Mouse (Mus musculus) forebrain, embryonic 16.5 days (tissue): ENCODE measurements around the gene Scn4a. TPM values are rescaled to one million over a fixed set of nuclear protein-coding genes. Genes with fewer than 3 reads are reported as not detected.
"Not testable (repeated sequence)": the region's sequence is repeated elsewhere in the genome, so short reads cannot be mapped to it uniquely, and the experiment has no call there.

Source experiments
- ATAC-seq: fragments of 200-750 bp; cut with Nextera tagmentation; 2 replicates; pipeline ENCODE4 v1.8.0; 2017; ENCODE audit warnings: mild to moderate bottlenecking, moderate library complexity
- H3K27ac ChIP-seq: fragments of 300-500 bp; sonication (generic); 2 replicates; pipeline ENCODE4 v1.5.1; 2014; ENCODE audit warnings: low read length, control low read depth
- H3K27me3 ChIP-seq: fragments of 300-500 bp; sonication (generic); replicated peaks from 2 replicates; pipeline ENCODE4 v1.6.1; 2014; ENCODE audit warnings: low read length; ENCODE audit not compliant: control insufficient read depth, insufficient read depth
- H3K36me3 ChIP-seq: fragments of 300-500 bp; sonication (generic); 2 replicates; pipeline ENCODE4 v1.6.1; 2014; ENCODE audit not compliant: control insufficient read depth, insufficient read depth
- H3K4me1 ChIP-seq: fragments of 300-500 bp; sonication (generic); replicated peaks from 2 replicates; pipeline ENCODE4 v1.6.1; 2014; ENCODE audit warnings: low read length; ENCODE audit not compliant: control insufficient read depth, insufficient read depth
- H3K4me2 ChIP-seq: fragments of 300-500 bp; sonication (generic); 2 replicates; pipeline ENCODE4 v1.6.1; 2014; ENCODE audit warnings: mild to moderate bottlenecking, low read length, control low read depth
- H3K4me3 ChIP-seq: fragments of 300-500 bp; sonication (generic); replicated peaks from 2 replicates; pipeline ENCODE4 v1.5.1; 2014; ENCODE audit warnings: mild to moderate bottlenecking, low read length, control low read depth
- H3K9ac ChIP-seq: fragments of 300-500 bp; sonication (generic); replicated peaks from 2 replicates; pipeline ENCODE4 v1.6.1; 2014; ENCODE audit warnings: low read depth, low read length, control low read depth
- H3K9me3 ChIP-seq: fragments of 300-500 bp; sonication (generic); 2 replicates; pipeline ENCODE4 v1.6.1; 2016; ENCODE audit warnings: low read length; ENCODE audit not compliant: control insufficient read depth
- WGBS: fragments of 180-500 bp; shearing (Covaris S2); extraction: QIAGEN DNeasy Blood & Tissue Kit; methylation state at CpG from one replicate; pipeline ENCODE4 v1.1.7; 2014; 5-methylcytosine and 5-hydroxymethylcytosine counted together
- polyA plus RNA-seq: library from polyadenylated mRNA; unstranded; fragments of >200 nt; fragmentation: Nextera tagmentation; extraction: Ambion mirVana; gene quantifications from 2 replicates; pipeline ENCODE4 v1.2.1, GENCODE M21; 2015

The Scn4a gene
- polyA plus RNA-seq, 1 experiment from 2014 or later, result 0.03 TPM

DNA sequence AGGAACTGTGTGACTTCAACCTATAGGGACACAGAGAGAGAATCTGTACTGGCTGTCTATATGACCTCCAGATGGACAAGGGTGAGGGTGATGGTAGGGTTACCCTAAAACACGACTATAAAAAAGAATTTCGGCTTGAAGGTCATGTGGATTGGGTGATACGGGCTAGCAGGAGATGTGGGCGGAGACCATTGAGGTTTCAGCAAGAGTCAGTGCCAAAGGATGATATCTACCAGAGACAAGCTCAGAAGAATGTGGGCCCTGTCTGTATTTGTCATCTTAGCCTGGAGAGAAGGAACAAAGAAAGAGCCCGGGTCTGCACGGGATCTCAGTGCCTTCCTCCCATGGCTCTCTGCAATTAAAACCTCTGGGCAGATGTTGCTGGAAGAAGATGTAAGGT, 3.3 kb downstream of the Scn4a start:
- Histone ChIP-seq H3K9ac (no peak overlapping the region), H3K27me3 (no peaks in the 10 kb centered on the region), H3K27ac (no peak overlapping the region), H3K4me3 (no peak overlapping the region), H3K4me1 (no peaks in the 10 kb centered on the region), H3K36me3 (no peaks in the 10 kb centered on the region), H3K9me3 (no peaks in the 10 kb centered on the region), H3K4me2 (no peak overlapping the region)
- 90% methylated on average over 6 of the region's 6 CpGs for WGBS
- ATAC-seq, result no peak

DNA sequence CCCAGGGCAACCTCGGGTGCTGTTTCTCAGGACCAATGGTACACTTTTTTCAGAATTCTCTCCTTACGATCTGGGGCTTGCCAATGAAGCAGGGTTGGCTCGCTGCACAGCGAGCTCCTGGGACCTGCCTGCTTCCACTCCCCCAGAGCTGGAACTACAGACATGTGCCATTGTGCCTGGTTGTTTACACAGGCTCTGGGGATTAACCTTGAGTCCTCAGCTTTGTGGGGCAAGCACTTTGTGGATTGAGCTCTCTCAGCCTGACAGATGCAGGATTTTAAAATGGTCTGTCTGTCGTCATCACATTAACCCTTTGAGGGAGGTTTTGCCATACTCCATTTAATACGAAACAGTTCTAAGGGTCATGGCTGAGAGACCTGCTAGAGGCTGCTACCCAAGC, 8.2 kb downstream of the Scn4a start:
- Histone ChIP-seq H3K4me3 (no peak overlapping the region), H3K9me3 (no peaks in the 10 kb centered on the region), H3K4me1 (no peaks in the 10 kb centered on the region), H3K27ac (no peak overlapping the region), H3K36me3 (no peaks in the 10 kb centered on the region), H3K27me3 (no peaks in the 10 kb centered on the region), H3K9ac (no peak overlapping the region), H3K4me2 (no peak overlapping the region)
- 52% methylated on average over 6 of the region's 6 CpGs for WGBS
- ATAC-seq, result no peak

DNA sequence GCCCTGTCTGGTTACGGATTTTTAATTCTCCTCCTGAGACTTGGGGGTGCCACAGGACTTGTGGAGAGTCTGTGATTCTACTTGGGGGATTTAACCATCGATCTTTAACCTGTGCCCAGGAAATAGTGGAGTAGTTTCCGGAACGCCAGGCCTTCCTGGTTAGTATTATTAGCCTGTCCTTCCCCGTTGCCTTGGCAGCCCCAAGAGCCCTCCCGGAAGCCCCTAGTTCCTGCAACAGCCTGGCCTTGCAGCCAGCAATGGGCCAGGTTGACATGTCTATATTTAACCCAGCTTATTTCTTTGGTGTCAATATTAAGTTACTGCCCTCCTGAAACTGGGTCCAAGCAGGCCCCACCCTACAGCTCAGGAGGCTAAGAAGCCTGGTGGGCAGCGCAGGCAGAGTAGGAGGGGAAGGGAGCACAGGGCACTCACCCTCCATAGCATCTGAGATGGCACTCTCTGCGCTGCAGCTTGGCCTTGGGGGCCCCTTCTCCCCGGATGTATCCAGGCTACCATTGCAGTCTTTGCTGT, 12.0 kb downstream of the Scn4a start:
- Histone ChIP-seq H3K4me2 (no peak overlapping the region), H3K4me3 (no peak overlapping the region), H3K27me3 (no peaks in the 10 kb centered on the region), H3K36me3 (no peaks in the 10 kb centered on the region), H3K4me1 (no peaks in the 10 kb centered on the region), H3K27ac (no peak overlapping the region), H3K9me3 (no peaks in the 10 kb centered on the region), H3K9ac (no peak overlapping the region)
- ATAC-seq, result no peak
- 85% methylated on average over 9 of the region's 9 CpGs for WGBS

DNA sequence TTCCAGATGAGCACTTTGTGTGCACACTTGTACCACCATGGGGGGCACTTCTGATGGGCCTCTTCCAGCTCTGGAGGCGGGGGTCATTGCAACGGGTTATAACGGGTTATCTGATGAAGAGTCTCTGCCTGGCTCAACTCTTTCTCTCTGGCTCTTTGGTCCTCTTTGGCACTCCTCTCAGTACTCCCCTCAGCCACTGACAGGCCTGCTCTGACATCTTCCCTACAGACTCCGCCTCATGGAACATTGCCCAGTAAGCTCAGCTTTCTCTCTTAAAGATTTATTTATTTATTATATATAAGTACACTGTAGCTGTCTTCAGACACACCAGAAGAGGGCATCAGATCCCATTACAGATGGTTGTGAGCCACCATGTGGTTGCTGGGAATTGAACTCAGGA, 13.8 kb downstream of the Scn4a start:
- H3K9ac ChIP-seq, H3K9me3 ChIP-seq, H3K4me2 ChIP-seq, H3K4me3 ChIP-seq, H3K27ac ChIP-seq, H3K27me3 ChIP-seq, H3K36me3 ChIP-seq, H3K4me1 ChIP-seq, ATAC-seq: not testable (repeated sequence)
- 89% methylated on average over 4 of the region's 4 CpGs for WGBS

DNA sequence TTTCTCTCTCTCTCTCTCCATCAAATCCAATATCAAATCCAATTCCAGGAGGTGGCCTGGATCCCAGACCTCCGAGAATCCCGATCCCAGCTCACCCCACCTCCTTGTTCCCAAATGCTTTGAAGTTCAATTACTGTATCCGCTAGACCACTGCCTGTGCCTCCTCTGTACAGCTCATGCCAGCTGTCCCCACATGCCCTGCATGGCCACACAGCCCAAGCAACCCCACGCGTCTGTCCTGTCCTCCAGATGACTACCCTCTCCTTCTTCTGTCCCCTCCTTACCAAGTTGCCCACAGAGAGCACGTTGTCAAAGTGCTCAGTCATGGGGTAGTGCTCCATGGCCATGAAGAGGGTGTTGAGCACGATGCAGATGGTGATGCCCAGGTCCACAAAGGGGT, 14.2 kb downstream of the Scn4a start:
- no peak overlapping the region for H3K4me3 ChIP-seq
- no peak for ATAC-seq
- no peak overlapping the region for H3K9ac ChIP-seq

DNA sequence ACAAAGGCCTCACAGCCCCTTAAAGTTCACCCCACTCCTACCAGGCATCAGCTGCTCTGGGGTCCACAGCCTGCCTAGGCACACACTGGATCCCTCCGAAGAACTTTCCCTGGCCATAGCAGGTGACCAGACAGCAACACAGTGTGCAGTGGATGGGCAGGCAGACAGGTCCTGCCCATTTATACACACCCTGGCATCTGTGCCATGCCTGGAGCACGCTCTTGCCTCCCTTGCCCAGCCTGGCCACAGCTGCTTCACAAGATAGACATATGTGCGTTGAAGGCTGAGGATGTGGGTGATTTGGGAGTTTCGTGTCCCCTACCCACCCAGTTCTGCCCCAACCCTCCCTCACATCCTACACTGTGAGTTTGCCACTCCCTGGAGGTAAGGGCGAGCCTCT, 15.1 kb downstream of the Scn4a start:
- Histone ChIP-seq H3K4me1 (no peaks in the 10 kb centered on the region), H3K27me3 (no peaks in the 10 kb centered on the region), H3K4me2 (no peak overlapping the region), H3K27ac (no peak overlapping the region), H3K36me3 (no peaks in the 10 kb centered on the region), H3K9ac (no peak overlapping the region), H3K9me3 (no peaks in the 10 kb centered on the region), H3K4me3 (no peak overlapping the region)
- 70% methylated on average over 5 of the region's 5 CpGs for WGBS
- ATAC-seq, result no peak

More for the DNA sequence above, 14.2 kb downstream of the Scn4a start:
- Histone ChIP-seq H3K4me2 (no peak overlapping the region), H3K9me3 (no peaks in the 10 kb centered on the region), H3K36me3 (no peaks in the 10 kb centered on the region), H3K27me3 (no peaks in the 10 kb centered on the region), H3K4me1 (no peaks in the 10 kb centered on the region), H3K27ac (no peak overlapping the region)
- WGBS, result 77% methylated on average over 7 of the region's 7 CpGs

DNA sequence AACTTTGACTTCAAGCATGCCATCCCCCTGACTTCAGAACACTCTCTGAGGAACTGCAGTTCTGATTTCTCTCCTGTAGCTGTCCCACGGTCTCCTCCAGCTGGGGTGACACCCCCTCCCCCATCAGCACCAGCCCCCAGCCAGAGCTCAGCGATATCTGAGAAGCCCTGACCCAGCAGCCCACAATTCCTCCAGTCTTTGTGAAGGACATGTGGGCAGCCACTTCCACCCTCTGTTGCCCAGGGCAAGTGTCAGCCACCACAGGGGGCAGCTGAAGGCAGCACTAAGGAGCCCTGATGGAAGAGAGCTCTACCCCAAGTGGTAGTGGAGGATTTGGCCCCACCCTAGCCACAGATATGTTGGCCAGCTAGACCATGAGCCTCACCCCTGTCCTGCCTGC, 19.0 kb downstream of the Scn4a start:
- no peaks in the 10 kb centered on the region for H3K9me3 ChIP-seq
- no peaks in the 10 kb centered on the region for H3K27me3 ChIP-seq
- H3K4me2 ChIP-seq, result no peak overlapping the region
- H3K9ac ChIP-seq, result no peak overlapping the region
- H3K36me3 ChIP-seq, result no peaks in the 10 kb centered on the region
- 22% methylated on average over 2 of the region's 2 CpGs for WGBS
- no peak overlapping the region for H3K27ac ChIP-seq
- H3K4me3 ChIP-seq, result no peak overlapping the region
- H3K4me1 ChIP-seq, result no peaks in the 10 kb centered on the region
- no peak for ATAC-seq

DNA sequence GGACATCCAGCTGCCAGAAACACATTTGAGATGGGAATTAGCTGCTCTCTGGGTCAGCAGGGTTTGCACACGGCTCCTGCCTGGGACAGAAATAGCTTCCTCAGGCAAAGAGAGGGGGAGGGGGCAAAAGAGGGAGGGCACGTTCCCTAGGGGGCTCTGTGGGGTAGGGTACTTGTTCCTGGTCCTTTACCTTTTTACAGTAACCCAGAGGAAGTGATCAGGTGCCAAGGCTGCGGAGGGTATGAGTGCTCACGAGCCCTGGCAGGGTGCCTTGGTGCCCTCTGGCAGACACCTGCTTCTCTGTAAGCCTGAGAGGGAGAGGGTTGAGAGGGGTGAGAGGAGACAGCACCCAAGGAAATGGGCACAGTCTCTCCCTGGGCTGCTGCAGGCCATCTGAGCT, 20.6 kb downstream of the Scn4a start:
- Histone ChIP-seq H3K36me3 (no peaks in the 10 kb centered on the region), H3K4me3 (no peak overlapping the region), H3K4me1 (no peaks in the 10 kb centered on the region), H3K4me2 (no peak overlapping the region), H3K9ac (no peak overlapping the region), H3K27ac (no peak overlapping the region), H3K9me3 (no peaks in the 10 kb centered on the region), H3K27me3 (no peaks in the 10 kb centered on the region)
- ATAC-seq, result no peak
- 53% methylated on average over 4 of the region's 4 CpGs for WGBS

DNA sequence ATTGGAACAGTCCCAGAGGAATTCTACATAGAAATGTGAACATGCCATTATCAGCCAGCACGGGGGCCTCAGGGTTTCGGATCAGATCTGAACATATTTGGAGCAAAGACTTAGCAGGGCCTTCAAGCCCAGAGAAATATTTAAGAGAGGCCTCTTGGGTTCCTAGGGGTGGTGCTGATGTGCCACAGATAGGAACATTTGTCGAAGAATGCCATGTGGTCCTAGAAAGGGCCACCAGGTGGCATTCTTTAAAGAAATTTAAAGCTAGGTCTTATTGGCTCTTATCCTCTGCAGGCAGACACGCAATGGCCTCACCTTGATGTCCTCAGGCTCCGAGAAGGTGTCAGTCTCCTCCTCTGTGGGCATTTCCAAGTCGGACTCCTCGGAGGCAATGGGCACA, 23.4 kb downstream of the Scn4a start:
- no peaks in the 10 kb centered on the region for H3K27me3 ChIP-seq
- H3K4me2 ChIP-seq, result no peak overlapping the region
- no peaks in the 10 kb centered on the region for H3K4me1 ChIP-seq
- 79% methylated on average over 7 of the region's 7 CpGs for WGBS
- H3K9me3 ChIP-seq, result no peaks in the 10 kb centered on the region
- no peak overlapping the region for H3K9ac ChIP-seq
- no peaks in the 10 kb centered on the region for H3K36me3 ChIP-seq
- no peak overlapping the region for H3K27ac ChIP-seq
- no peak overlapping the region for H3K4me3 ChIP-seq
- no peak for ATAC-seq

DNA sequence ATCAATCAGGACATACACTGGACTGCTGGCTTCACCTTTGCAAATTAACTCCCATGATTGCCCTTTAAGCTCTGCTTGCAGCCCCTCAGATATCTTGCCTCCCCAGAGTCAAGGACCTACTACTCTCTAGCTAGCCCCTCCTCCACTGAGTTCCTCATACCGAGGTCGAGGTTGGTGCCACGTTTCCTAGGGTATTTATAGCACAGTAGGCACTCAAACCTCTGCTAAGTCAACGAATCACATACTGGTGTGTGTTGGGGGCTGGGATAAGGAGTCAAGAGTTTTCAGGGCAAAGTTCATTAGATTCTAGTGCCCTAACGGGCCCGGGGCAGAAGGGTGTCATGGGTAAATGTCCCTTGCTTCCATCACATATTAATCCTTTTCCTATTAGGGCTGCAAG, 24.0 kb downstream of the Scn4a start:
- no peak overlapping the region for H3K4me3 ChIP-seq
- H3K4me2 ChIP-seq, result no peak overlapping the region
- no peak overlapping the region for H3K9ac ChIP-seq
- ATAC-seq, result no peak
- no peak overlapping the region for H3K27ac ChIP-seq
- H3K36me3 ChIP-seq, result no peaks in the 10 kb centered on the region
- WGBS, result 77% methylated on average over 6 of the region's 6 CpGs
- no peaks in the 10 kb centered on the region for H3K9me3 ChIP-seq
- no peaks in the 10 kb centered on the region for H3K27me3 ChIP-seq
- no peaks in the 10 kb centered on the region for H3K4me1 ChIP-seq
